Mouse (Mus musculus): Measurements from ENCODE around the gene Gm21973. TPM values are rescaled to one million over a fixed set of nuclear protein-coding genes. Genes with fewer than 3 reads are reported as not detected.
A peak's percentile ranks its signal among the peaks of the same experiment; 100 is the strongest.

Gene Gm21973
- polyA plus RNA-seq, 1 experiment from 2014 or later: not detected

DNA sequence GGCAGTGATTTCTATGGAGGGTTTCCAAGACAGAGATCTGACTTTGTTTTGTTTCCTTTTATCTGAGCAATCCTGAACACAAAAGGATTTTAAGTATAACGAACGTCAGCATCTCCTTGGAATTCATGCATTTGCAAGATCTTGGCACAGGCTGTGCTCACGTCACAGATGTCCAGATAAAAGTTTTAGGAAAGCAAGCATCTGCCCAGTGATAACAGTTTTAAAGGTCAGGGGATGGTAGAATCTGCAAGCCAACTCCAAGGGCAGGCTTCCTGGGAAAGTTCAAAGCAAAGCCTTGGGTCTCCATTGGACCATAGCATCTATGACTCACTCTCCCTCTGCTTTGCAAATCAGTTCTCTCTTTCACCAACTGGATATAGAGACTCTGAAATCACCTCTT, 5.4 kb downstream of the Gm21973 start:
- ChIA-PET POLR2A (no interaction called here), CTCF (no interaction called here)

DNA sequence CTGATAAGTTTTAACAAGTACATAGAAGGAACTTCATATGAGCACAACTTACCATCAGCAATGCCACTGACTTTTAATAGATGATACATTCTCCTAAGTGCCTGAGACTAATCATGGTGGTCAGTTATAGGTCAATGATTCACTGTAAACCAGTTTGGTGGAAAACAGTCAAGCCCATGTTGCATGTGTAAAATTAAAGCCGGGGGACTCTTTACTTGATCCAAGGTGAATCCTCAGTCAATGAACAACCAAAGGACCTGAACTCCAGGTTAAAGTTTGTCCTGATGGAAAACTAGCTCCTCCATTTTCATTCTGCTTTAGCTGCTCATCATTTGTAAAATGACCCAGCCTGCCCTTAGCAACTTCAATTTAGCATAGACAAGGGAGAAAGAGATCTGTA, 7.4 kb downstream of the Gm21973 start:
- DNase-seq (ENCODE audit: low read depth, low spot score): no peak
- no peak for ATAC-seq
- TF ChIP-seq CTCF (IDR thresholded peaks at IDR 0.05): no peak
- CTCF ChIA-PET: no interaction called here
- peaks cover 13% of the 10 kb centered on the region for H3K27me3 ChIP-seq
- POLR2A ChIA-PET: no interaction called here
- in situ Hi-C loops (cut with MboI; ENCODE audit: low pct_unique_long_range_greater_than_20kb): no loop called here

More for the DNA sequence above, 5.4 kb downstream of the Gm21973 start:
- peak; percentile 35 for ATAC-seq
- TF ChIP-seq CTCF (IDR thresholded peaks at IDR 0.05): no peak
- DNase-seq (ENCODE audit: low read depth, low spot score): no peak
- in situ Hi-C loops (cut with MboI; ENCODE audit: low pct_unique_long_range_greater_than_20kb): no loop called here
- H3K27me3 ChIP-seq: peaks cover 14% of the 10 kb centered on the region

DNA sequence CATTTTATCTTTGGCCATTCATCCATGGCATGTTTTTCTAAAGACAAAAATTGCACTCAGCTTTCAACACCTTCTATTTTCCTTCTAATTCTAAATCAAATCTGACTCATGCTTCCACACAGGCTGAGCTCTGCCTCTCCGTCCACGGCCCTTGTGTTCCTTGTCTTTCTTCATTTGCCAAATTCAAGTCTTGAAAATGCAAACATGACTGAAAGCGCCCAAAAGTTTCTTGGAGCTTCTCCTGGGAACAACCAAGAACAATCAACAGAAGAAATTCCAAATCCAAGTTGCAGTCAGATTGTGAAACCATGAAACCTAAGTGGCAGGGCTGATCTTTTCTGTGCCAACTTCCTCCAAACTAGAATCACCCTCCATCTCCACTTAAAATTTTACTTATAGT, 13.4 kb downstream of the Gm21973 start:
- ChIA-PET POLR2A (interaction anchor here (0.6 kb wide), 1 partner anchor 130 kb away, joined by 7 read pairs; no protein-coding TSS in a partner anchor), CTCF (no interaction called here)
- no peak for TF ChIP-seq CTCF (IDR thresholded peaks at IDR 0.05)
- in situ Hi-C loops (cut with MboI; ENCODE audit: low pct_unique_long_range_greater_than_20kb): no loop called here
- DNase-seq (ENCODE audit: low read depth, low spot score): no peak
- peaks cover 31% of the 10 kb centered on the region for H3K27me3 ChIP-seq
- no peak for ATAC-seq

DNA sequence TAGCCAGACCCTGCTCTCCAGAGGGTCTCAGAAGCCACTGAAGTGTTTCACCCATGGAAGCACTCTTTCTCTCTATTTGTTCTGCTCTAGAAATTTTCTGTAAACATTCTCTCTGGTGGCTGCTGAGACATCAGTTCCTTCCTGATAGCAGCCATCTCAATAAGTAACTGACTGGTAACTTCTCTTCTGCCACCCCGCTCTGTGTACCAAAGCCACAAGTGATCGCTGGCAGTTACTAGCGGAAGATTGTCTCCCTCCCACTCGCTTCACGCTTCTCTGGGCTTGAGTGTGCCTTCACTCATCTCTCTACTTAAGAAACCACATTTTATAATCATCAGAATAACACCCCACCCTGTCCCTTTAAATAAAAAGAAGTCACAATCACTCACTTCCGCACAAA, 21.9 kb downstream of the Gm21973 start:
- TF ChIP-seq CTCF (IDR thresholded peaks at IDR 0.05): no peak
- DNase-seq (ENCODE audit: low read depth, low spot score) (no peak), ATAC-seq (no peak)
- in situ Hi-C loops (cut with MboI; ENCODE audit: low pct_unique_long_range_greater_than_20kb): no loop called here
- ChIA-PET CTCF (no interaction called here), POLR2A (no interaction called here)
- peaks cover 19% of the 10 kb centered on the region for H3K27me3 ChIP-seq

DNA sequence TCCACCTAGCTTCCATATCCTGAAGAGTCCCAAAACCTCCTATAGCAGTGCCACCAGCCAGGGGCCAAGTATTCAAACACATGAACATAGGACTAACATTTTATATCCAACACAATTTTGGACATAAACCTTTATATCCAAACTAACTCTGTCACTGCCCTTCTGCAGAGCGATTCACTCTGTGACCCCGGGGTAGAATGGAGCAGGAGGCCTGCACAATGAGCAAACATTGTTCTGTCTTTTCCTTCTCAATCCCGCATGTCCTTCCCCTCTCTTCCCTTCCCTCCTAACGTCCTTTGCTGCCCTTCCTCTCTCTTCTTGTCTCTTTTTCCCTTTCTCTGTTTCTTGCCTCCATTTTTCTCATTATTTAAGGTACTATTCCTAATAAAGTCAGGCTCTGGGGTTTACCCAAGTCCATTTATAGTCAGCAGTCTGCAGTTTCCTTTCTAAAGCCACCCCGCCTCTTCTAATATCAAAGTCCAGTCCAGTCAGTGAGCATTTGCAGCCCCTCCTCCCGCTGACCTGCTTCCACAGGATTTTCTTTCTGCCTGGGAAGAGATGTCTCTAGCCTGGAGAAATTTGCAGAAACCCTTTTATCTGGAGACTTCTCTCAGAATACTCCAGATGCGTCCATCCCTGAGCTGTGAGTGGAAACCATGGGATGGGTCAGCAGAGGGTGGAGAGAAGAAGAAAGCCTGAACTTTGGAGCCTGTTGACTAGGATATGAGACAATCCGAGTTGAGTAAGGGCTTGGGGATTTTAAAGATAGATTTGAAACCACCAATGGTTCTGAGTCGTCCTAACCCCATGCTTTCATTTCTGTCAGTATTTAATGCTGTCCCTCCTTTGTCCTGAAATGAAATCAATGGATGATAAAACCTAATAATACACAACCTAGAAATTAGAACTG, 33.1 kb downstream of the Gm21973 start, which contains the start of gene Agxt2:
Gene Agxt2, plus strand, starts transcription at position 494 of the 910 bp plus-strand sequence.
- DNase-seq (ENCODE audit: low read depth, low spot score): no peak
- H3K27me3 ChIP-seq: peaks cover 8% of the 10 kb centered on the region
- CTCF ChIA-PET: no interaction called here
- no peak for ATAC-seq
- POLR2A ChIA-PET: no interaction called here
- in situ Hi-C loops (cut with MboI; ENCODE audit: low pct_unique_long_range_greater_than_20kb): no loop called here
- TF ChIP-seq CTCF (IDR thresholded peaks at IDR 0.05): no peak

DNA sequence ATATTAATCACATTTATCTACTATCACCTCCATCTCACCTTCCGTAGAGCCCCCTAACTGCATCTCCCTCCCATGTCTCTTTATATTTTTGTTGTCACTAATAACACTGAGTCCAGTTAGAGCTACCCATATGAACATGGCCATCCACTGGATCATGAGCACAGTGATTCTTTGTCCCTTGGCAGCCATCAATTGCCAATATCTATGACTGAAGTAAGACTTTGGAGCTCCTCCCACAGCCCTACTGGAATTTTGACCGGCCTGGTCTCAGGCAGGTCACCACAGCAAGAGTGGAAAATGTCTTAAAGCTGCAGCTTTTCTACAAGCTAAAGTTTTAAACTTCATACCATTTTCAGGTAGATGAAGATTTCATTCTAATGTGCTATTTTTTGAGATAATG, 41.2 kb downstream of the Gm21973 start:
- in situ Hi-C loops (cut with MboI; ENCODE audit: low pct_unique_long_range_greater_than_20kb): no loop called here
- peaks cover 10% of the 10 kb centered on the region for H3K27me3 ChIP-seq
- CTCF ChIA-PET: no interaction called here
- ATAC-seq: no peak
- DNase-seq (ENCODE audit: low read depth, low spot score): no peak
- no peak for TF ChIP-seq CTCF (IDR thresholded peaks at IDR 0.05)
- POLR2A ChIA-PET: no interaction called here

DNA sequence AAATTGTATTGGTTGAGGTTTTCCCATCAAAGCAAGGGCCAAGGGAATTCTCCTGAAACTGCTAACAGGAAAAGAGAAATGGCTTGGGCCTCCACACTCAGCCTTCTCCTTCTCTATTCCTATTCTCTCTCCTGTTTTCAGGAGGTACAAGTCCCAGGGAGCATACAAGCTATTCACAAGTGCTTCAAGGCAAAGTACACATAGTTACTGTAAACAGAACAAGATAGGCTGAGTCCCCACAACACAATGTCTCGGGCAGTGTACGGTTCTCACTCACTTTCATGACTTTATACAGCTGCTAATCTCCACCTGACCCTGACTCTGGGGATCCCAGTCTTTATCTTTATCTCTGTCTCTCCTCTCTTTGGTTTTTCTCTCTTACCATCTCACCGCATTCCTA, 50.2 kb downstream of the Gm21973 start:
- no peak for DNase-seq (ENCODE audit: low read depth, low spot score)
- ChIA-PET CTCF (no interaction called here), POLR2A (no interaction called here)
- peaks cover 11% of the 10 kb centered on the region for H3K27me3 ChIP-seq
- in situ Hi-C loops (cut with MboI; ENCODE audit: low pct_unique_long_range_greater_than_20kb): no loop called here
- TF ChIP-seq CTCF (IDR thresholded peaks at IDR 0.05): no peak
- ATAC-seq: no peak

DNA sequence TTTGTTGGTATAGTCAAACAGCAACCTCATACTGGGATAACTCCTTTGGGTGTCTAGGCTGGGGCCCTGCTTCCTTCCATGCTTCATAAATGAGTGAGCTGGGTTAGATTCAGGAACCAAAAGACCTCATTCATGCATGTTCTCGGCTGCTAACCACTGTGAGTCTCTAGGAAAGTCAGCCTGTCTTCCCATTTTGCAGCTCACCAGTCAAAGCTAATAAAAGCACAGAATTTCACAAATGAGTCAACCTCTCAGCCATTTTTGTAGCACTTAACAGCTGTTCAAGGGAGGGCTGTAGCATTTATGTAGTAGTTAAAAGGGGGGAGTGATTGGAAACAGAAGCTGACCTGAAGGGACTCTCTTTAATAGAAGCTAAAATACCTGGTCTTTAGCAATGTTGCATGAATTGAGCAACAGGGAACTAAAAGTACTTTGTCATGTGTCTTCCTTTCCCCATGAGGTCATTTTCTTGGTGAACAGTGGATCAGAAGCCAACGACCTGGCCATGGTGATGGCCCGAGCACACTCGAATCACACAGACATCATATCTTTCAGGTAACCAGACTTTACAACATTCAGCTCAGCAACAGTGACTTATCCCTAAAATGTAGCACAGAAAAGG, 53.3 kb downstream of the Gm21973 start:
- DNase-seq (ENCODE audit: low read depth, low spot score) (no peak), ATAC-seq (no peak)
- ChIA-PET CTCF (no interaction called here), POLR2A (no interaction called here)
- in situ Hi-C loops (cut with MboI; ENCODE audit: low pct_unique_long_range_greater_than_20kb): no loop called here
- no peak for TF ChIP-seq CTCF (IDR thresholded peaks at IDR 0.05)
- peaks cover 26% of the 10 kb centered on the region for H3K27me3 ChIP-seq

DNA sequence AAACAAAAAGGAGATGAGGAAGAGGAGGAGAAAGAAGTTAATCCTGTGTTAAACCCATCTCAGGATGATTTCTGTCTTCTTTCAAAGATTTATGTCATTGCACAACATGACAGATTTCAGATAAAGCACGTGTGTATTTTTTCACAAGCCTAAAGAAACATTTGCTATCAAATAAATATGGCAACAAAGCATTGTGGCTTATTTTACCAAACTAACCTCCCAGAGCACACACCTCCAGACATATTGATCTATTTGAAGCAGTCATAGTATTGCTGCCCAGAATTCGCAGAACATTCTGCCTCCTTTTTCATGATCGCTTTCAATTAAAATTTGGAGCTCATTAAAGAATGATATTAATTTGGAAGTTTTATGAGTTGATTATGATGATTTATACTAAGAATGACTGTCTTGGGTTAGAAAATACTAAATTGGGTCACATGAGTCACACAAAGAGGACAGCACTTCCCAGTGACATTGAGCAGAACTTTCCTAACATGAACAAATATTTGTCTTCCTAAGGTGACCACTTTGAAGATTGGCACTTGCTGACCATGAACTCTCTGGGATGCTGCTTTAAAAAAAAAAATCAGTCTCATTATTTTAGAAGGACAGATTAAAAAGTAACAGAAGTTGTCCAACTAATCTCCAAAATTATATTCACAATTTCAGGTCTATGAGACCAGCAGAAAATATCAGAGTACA, 54.7 kb downstream of the Gm21973 start:
- no peak for TF ChIP-seq CTCF (IDR thresholded peaks at IDR 0.05)
- H3K27me3 ChIP-seq: peaks cover 30% of the 10 kb centered on the region
- DNase-seq (ENCODE audit: low read depth, low spot score) (no peak), ATAC-seq (no peak)
- in situ Hi-C loops (cut with MboI; ENCODE audit: low pct_unique_long_range_greater_than_20kb): no loop called here
- ChIA-PET POLR2A (no interaction called here), CTCF (no interaction called here)

DNA sequence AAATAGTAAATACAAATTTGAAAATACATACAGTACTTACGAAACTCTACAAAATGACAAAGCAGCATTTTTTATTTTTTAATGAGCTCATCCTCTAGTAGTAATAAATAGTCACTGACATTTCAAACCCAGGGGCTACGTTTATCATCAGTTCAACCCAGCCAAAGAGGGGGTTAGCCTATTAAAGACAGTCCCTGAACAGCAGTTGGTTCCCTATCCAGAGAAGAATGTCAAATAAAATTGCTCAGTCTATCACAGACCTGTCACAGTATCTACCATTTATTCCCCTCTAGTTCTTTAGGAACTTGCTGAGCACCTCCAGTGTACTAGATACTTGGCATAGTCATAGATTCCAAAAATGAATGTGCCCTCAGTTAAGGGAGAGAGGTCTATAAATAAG, 62.1 kb downstream of the Gm21973 start:
- TF ChIP-seq CTCF (IDR thresholded peaks at IDR 0.05): no peak
- no peak for DNase-seq (ENCODE audit: low read depth, low spot score)
- ChIA-PET POLR2A (no interaction called here), CTCF (no interaction called here)
- in situ Hi-C loops (cut with MboI; ENCODE audit: low pct_unique_long_range_greater_than_20kb): no loop called here
- ATAC-seq: no peak
- H3K27me3 ChIP-seq: peaks cover 15% of the 10 kb centered on the region

DNA sequence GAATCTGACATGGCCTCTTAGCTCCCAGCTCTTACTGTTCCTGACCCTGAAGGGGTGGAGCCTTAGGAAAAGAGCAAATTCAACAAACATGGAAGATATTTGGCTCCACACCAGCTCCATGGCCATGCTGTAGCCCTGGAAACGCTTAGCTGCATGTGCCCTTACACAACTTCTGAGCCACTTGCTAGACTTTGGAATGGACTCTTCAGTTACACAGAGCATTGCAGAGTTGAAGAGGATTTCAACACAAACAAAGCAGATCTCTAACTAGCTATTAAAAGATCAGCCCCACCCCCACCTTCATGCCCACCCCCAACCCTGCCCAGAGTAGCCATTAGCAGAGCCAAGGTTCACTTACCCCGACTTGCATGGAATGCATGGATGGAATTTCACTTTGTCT, 74.6 kb downstream of the Gm21973 start:
- in situ Hi-C loops (cut with MboI; ENCODE audit: low pct_unique_long_range_greater_than_20kb): no loop called here
- ChIA-PET POLR2A (no interaction called here), CTCF (interaction anchor here (1.2 kb wide), 1 partner anchor 49 kb away, joined by 3 read pairs; no protein-coding TSS in a partner anchor)
- TF ChIP-seq CTCF (IDR thresholded peaks at IDR 0.05): no peak
- ATAC-seq (peak; percentile 79), DNase-seq (ENCODE audit: low read depth, low spot score) (no peak)
- H3K27me3 ChIP-seq: peaks cover 5% of the 10 kb centered on the region
